Mouse (Mus musculus): Measurements from ENCODE around the gene Tulp4.
"Not testable (repeated sequence)": the region's sequence is repeated elsewhere in the genome, so short reads cannot be mapped to it uniquely, and the experiment has no call there.

- not testable (repeated sequence) for TF ChIP-seq CTCF (IDR thresholded peaks at IDR 0.05; ENCODE audit: insufficient read depth, low read length); POLR2A (IDR thresholded peaks at IDR 0.05; ENCODE audit: borderline replicate concordance, extremely low read depth, low read depth, low read length)
Observed at GRCm38 (mm10) chr17:6283137-6283536, 176.9 kb downstream of the Tulp4 start.

All from lung, adult 2 months (tissue).